Mouse (Mus musculus) NIH3T3 (cell line): ENCODE measurements around the gene Pgrmc1.
"Not testable (repeated sequence)": the region's sequence is repeated elsewhere in the genome, so short reads cannot be mapped to it uniquely, and the experiment has no call there.

ENCODE experiments used
- DNase-seq: peaks from one replicate; pipeline ENCODE4 v3.0.0-alpha.2; 2012; ENCODE audit warnings: low read depth

The Pgrmc1 gene

DNA sequence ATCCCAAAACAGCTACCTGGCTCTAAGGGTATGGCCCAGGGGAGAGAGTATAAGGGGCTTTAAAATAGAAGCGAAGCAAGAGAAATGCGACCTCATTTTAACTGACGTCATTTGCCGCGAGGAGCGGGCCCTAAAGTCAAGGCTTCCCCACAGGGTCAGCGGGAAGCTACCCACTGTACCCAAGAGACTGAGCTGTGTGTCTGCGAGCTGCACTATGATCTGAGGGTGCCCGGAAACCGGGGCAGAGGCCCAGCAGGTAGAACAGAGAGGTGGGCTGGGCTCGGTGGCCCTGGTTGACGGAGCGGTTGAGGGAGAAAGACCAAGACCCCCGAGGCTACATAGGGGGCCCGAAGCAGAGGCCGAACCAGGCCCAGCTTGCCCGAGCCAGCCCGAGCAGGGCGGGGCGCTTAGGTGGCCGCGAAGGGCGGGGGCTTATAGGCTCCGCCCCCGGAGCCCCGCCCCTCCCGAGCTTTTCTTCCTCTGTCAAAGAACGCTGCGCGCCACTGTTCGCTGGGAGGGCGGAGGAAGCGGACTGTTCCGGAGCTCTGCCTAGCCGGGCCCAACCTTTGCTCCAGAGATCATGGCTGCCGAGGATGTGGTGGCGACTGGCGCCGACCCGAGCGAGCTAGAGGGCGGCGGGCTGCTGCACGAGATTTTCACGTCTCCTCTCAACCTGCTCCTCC lies at the start of gene Pgrmc1:
TSS of gene Pgrmc1 (plus strand) at position 500 of the 683 bp plus-strand sequence.
- DNase-seq = peak; percentile 90

DNA sequence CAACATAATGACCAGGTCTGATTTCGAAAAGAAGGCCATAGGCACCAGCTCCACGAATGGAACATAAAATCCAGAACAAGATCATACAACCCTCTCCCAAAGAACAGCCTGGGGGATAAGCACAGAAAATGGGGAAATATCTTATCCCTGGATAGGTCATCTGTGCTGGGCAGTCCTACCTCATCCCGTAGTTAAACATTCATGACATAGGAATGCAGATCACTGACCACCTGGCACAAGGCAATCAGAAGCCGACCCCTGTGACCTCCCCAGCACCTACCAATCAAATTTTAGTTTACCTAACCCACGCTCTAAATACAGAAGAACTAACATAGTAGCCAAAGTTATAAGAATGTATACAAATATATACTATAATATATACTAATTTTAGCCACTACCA lies 49.2 kb upstream of the Pgrmc1 start:
- DNase-seq = no peak

- peak; percentile 80 for DNase-seq
Measured at GRCm38 (mm10) chrX:36550906-36551305, 47.1 kb upstream of the Pgrmc1 start.

- peak; percentile 19 for DNase-seq
Measured at GRCm38 (mm10) chrX:36551351-36551750, 46.7 kb upstream of the Pgrmc1 start.

GRCm38 (mm10) chrX:36552055-36552587 lies 45.9 kb upstream of the Pgrmc1 start:
- DNase-seq = peak; percentile 88

DNA sequence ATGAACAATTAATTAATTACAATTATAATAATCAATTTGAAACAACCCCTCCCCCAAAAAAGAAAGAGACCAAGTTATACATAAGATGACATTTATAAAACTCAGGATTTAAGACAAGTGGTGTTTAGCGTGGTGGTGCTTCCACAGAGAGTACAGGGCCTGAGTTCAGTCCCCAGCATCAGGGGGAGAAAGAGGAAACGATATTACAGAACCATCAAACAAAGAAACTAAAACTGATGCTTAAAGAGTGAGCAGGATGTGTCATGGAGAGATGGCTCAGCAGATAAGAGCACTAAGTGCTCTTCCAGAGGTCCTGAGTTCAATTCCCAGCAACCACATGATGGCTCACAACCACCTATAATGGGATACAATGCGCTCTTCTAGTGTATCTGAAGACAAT lies 45.3 kb upstream of the Pgrmc1 start:
- no peak for DNase-seq

DNA sequence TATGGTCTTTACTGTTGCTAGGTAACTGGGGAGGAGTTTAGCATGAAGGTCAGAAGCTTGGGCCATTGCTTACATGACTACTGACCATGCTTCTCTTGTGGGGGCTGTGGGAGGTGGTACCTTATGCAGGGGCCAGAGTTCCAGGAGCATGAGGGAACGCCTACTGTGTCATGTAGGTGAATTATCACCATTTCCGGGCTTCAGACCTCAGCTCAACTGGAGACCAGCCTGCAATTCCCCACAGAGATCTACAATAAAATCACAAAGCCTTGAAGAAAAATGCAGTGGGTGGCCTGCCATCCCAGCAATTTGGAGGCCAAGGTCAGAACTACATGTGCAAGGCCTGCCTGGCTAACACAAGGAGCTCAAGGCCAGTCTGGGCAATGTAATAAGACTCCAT lies 42.8 kb upstream of the Pgrmc1 start:
- not testable (repeated sequence) for DNase-seq

- no peak for DNase-seq
Measured at GRCm38 (mm10) chrX:36560170-36560569, 37.8 kb upstream of the Pgrmc1 start.

GRCm38 (mm10) chrX:36561650-36562049 lies 36.4 kb upstream of the Pgrmc1 start:
- peak; percentile 85 for DNase-seq

DNA sequence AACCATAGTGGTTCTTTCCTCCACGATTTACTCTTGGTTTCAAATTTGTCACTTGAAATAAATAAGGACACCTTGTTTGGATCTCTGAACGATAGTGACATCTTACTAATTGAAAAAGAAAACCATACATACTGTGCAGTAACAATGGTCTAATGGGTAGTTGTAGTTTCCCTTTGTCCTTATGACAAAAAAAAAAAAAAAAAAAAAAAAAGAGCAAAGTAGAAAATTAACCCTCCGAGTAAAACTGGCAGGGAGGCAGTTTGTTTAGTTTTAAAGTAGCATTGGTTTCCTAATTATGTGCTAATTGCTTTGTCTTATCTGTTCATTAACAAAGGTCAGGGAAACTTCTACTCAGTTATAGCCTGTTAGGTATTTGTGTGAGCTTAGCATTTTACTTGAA lies 35.9 kb upstream of the Pgrmc1 start:
- no peak for DNase-seq

- peak; percentile 62 for DNase-seq
Measured at GRCm38 (mm10) chrX:36586629-36587303, 11.2 kb upstream of the Pgrmc1 start.

GRCm38 (mm10) chrX:36587304-36588209 lies 10.4 kb upstream of the Pgrmc1 start:
- DNase-seq = peak; percentile 65

- no peak for DNase-seq
Measured at GRCm38 (mm10) chrX:36590266-36590665, 7.7 kb upstream of the Pgrmc1 start.

DNA sequence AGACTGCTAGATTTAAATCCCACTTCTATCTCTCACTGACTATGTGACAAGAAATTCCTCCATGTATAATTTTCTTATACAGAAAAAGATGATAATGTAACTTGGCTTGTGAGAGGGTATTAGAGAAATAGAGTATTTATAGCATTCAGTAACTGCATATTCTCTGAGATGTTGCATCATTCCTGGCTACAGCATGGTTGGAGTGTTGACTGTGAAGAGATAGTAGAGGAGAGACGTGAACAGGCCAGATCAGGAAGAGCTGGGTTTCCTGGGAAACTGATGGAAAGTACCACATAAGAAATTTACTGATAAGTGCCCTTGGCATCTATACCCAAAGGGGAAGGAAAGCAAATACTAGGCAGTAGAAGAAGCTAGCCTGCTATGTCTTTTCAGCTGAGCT lies 6.9 kb upstream of the Pgrmc1 start:
- DNase-seq = peak; percentile 31

DNA sequence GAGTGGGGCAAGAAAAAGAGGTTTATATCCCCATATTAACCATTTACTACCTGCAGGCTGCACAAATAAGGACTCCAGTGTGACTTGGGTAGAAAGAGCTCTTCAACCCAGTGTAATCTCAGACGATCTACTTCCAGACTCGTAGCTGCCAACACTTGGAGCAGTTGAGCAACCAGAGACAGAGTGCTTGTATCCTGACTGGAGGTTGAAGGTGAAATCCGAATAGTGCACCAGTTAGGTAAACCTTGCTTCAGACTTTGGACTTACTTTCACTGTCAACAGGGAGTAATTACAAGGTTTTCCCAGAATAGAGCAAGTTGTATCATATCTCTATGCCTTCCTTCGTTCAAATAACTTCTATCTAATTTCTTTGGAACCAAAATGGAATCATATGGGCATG lies 6.5 kb upstream of the Pgrmc1 start:
- DNase-seq = no peak

DNA sequence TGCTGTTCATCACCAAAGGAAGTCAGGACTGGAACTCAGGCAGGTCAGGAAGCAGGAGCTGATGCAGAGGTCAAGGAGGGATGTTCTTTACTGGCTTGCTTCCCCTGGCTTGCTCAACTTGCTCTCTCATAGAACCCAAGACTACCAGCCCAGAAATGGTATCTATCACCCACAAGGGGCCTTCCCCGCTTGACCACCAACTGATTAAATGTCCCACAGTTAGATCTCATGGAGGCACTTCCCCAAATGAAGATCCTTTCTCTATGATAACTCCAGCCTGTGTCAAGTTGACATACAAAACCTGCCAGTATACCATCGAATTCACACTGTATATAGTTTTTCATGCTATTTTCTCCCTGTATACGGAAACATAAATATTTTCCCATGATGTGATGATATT lies 2.8 kb upstream of the Pgrmc1 start:
- DNase-seq = no peak

DNA sequence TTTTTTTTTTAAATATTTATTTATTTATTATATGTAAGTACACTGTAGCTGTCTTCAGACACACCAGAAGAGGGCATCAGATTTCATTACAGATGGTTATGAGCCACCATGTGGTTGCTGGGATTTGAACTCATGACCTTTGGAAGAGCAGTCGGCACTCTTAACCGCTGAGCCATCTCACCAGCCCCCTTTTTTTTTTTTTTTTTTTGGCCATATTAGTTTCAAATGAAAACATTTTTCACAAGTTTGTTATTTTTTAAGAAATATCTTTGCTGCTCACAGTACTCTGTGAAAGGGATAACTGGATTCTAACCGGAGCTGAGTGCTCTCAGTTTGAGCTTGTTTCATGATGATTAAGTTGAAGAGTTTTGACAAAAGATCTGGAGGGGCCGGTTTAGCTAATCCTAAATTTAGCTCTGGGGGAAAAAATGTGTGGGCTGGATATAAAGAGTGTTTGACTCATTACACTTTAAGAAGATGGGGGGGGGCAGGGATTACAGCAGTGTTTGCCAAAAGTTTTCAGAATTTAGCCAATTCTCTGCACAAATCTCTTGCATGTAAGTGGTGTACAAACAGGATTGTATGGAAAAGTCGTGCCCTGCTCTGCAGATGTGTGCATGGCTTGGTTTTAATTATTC lies 1.4 kb upstream of the Pgrmc1 start:
- peak; percentile 77 for DNase-seq

- DNase-seq = peak; percentile 9
Measured at GRCm38 (mm10) chrX:36598390-36598810, 394 bp downstream of the Pgrmc1 start.

- DNase-seq = peak; percentile 65
Measured at GRCm38 (mm10) chrX:36598861-36599344, 897 bp downstream of the Pgrmc1 start.

GRCm38 (mm10) chrX:36599656-36600055 lies 1.6 kb downstream of the Pgrmc1 start:
- DNase-seq = peak; percentile 77

DNA sequence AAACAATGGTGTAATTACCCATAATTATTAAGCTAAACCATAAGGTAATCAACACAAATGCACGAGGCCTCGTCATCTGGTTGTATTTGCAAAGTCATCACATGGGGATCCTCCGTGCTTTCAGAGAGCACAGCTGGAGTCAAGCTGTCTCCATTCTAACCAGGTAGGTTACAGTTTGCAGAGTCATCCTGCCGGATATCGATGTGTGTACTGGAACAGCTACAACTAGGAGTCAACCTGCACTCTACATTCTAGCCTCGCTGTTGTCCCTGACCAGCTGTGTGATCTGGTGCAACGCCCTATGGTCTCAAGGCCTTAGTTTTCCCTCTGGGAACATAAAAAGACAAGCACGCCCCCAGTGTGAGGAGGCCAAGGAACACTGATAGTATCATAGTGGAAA lies 2.1 kb downstream of the Pgrmc1 start:
- no peak for DNase-seq

DNA sequence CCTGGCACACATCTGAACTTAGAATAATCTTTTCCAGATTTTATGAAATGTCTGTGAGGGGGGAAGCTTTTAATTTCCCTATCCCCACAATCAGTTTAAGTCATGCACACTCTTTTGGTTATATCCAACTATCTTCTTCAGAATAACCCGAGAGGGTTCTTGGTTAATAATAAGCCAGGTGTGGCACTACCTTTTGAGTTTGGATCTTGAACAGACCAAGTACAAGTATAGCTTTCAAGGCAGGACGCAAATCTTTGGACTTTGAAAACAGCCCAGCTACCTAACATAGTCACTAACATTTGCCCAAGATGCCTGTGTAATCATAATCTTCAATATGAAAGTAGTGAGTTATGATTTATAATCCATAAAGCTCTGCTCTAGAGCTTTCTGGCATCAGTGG lies 4.9 kb downstream of the Pgrmc1 start:
- no peak for DNase-seq
